ENCODE assay signal across 20 mouse cellular contexts in genomic region chr7:134525461-134525860, GRCm38 (mm10).
"Had no signal": no experiment of that assay in that cellular context is flagged by ENCODE, and none has a peak within 500 bp of the region (broad histone marks: within the 10 kb centered on the region; RNA-seq: fewer than 3 reads in every experiment).

No protein-coding gene starts in this region.

- DNase-seq: kidney, adult 2 months; kidney, postnatal 25 days; layer of hippocampus, adult 9-11 months; lung, adult 18-20 months; lung, postnatal 10 days; lung, postnatal 36 days; retina, postnatal 1 day; right cerebral cortex, postnatal 4 days; thymus, adult 2 months; thymus, postnatal 14 days had no signal

- H3K4me1 ChIP-seq: lung, embryonic 15.5 days; midbrain, embryonic 10.5 days; midbrain, embryonic 13.5 days; neural tube, embryonic 13.5 days had no signal

- H3K4me2 ChIP-seq: lung, embryonic 15.5 days; midbrain, embryonic 13.5 days; neural tube, embryonic 13.5 days had no signal

- ATAC-seq: intestine, postnatal 0 days; midbrain, embryonic 13.5 days; midbrain, embryonic 16.5 days had no signal

- H3K27ac ChIP-seq: kidney, postnatal 0 days; layer of hippocampus, adult 2 months; lung, embryonic 15.5 days; midbrain, embryonic 10.5 days; midbrain, embryonic 13.5 days; neural tube, embryonic 13.5 days; stomach, postnatal 0 days had no signal

- H3K27me3 ChIP-seq: lung, embryonic 15.5 days; midbrain, embryonic 13.5 days; neural tube, embryonic 13.5 days had no signal

- H3K9me3 ChIP-seq: lung, embryonic 15.5 days; midbrain, embryonic 10.5 days; midbrain, embryonic 13.5 days; neural tube, embryonic 13.5 days had no signal

- H3K36me3 ChIP-seq: lung, embryonic 15.5 days; midbrain, embryonic 10.5 days; midbrain, embryonic 13.5 days; neural tube, embryonic 13.5 days had no signal

- H3K9ac ChIP-seq: lung, embryonic 15.5 days; midbrain, embryonic 13.5 days; neural tube, embryonic 13.5 days had no signal

- H3K4me3 ChIP-seq: layer of hippocampus, adult 2 months; lung, embryonic 15.5 days; midbrain, embryonic 10.5 days; midbrain, embryonic 13.5 days; myocyte; neural tube, embryonic 13.5 days had no signal
